ENCODE assay signal across 8 mouse cellular contexts in genomic region chr8:108715416-108715948, GRCm38 (mm10).
A peak's percentile ranks its signal among the peaks of the same experiment; 100 is the strongest.
DNase-seq lines count a peak whose midpoint lies in the region; ATAC-seq and TF ChIP-seq lines count a peak whose summit lies in the region.

No protein-coding gene starts in this region.

- H3K27me3 ChIP-seq in C2C12 (ENCODE audit: control insufficient read depth, insufficient read depth, insufficient read length): no peaks in the 10 kb centered on the region
- peaks cover 31% of the 10 kb centered on the region for H3K27me3 ChIP-seq in forebrain, embryonic 15.5 days
- peaks cover 62% of the 10 kb centered on the region for H3K27me3 ChIP-seq in liver, embryonic 15.5 days

- TF ChIP-seq CTCF in gastrocnemius, adult 2 months (IDR thresholded peaks at IDR 0.05): no peak
- TF ChIP-seq CTCF in C2C12 (IDR thresholded peaks at IDR 0.05; ENCODE audit: control insufficient read depth, insufficient read depth, insufficient read length): no peak

- no peak for DNase-seq in gastrocnemius, adult 2 months
- DNase-seq in gastrocnemius, postnatal 36 days: no peak
- no peak for DNase-seq in urinary bladder, adult 2 months (ENCODE audit: low spot score)
- no peak for DNase-seq in ovary, postnatal 14 days (ENCODE audit: low spot score)
- no peak for DNase-seq in layer of hippocampus, postnatal 25 days (ENCODE audit: extremely low spot score in 1 of 2, low spot score in 1 of 2)

- H3K9me3 ChIP-seq in forebrain, embryonic 15.5 days: no peaks in the 10 kb centered on the region
- no peaks in the 10 kb centered on the region for H3K9me3 ChIP-seq in liver, embryonic 15.5 days (replicated peaks)

- 18% methylated on average over 11 of the region's 11 CpGs for WGBS in forebrain, embryonic 15.5 days
- WGBS in liver, embryonic 15.5 days (ENCODE audit: insufficient replicate concordance): 19% methylated on average over 10 of the region's 11 CpGs

- peak overlapping the region; percentile 65 for H3K9ac ChIP-seq in forebrain, embryonic 15.5 days (replicated peaks)
- H3K9ac ChIP-seq in liver, embryonic 15.5 days: peak overlapping the region; percentile 54

- H3ac ChIP-seq in C2C12 (ENCODE audit: control insufficient read depth, insufficient read length, low read depth): peak overlapping the region; percentile 58

- peaks cover 66% of the 10 kb centered on the region for H3K4me1 ChIP-seq in forebrain, embryonic 15.5 days
- peaks cover 44% of the 10 kb centered on the region for H3K4me1 ChIP-seq in liver, embryonic 15.5 days (replicated peaks)

- peak overlapping the region; percentile 83 for H3K4me3 ChIP-seq in gastrocnemius, adult 2 months
- H3K4me3 ChIP-seq in C2C12 (ENCODE audit: insufficient read depth, poor library complexity, severe bottlenecking): peak overlapping the region; percentile 86
- peak overlapping the region; percentile 60 for H3K4me3 ChIP-seq in forebrain, embryonic 15.5 days
- H3K4me3 ChIP-seq in liver, embryonic 15.5 days (replicated peaks): peak overlapping the region; percentile 62

- peak overlapping the region; percentile 98 for H3K27ac ChIP-seq in gastrocnemius, adult 2 months
- H3K27ac ChIP-seq in forebrain, embryonic 15.5 days (replicated peaks): peak overlapping the region; percentile 81
- H3K27ac ChIP-seq in liver, embryonic 15.5 days (replicated peaks): 0 out of 2 replicates have a peak overlapping the region, but pooled peaks have one; percentile 41

- intact Hi-C loops in gastrocnemius, adult 2 months (cut with DNase I): loop anchor here (5.0 to 10.0 kb wide), 2 partner anchors 62 to 169 kb away; no protein-coding TSS in a partner anchor
- intact Hi-C loops in gastrocnemius, postnatal 36 days (cut with DNase I): loop anchor here (5.0 kb wide), 1 partner anchor 37 kb away; no protein-coding TSS in a partner anchor

- no peak for ATAC-seq in forebrain, embryonic 15.5 days (replicated peaks)
- ATAC-seq in liver, embryonic 15.5 days (ENCODE audit: insufficient read depth): no peak

- peaks cover 97% of the 10 kb centered on the region for H3K79me2 ChIP-seq in C2C12 (ENCODE audit: control insufficient read depth, insufficient read depth)

- peaks cover 63% of the 10 kb centered on the region for H3K79me3 ChIP-seq in C2C12 (ENCODE audit: low read depth)

- no peaks in the 10 kb centered on the region for H3K36me3 ChIP-seq in C2C12 (ENCODE audit: control insufficient read depth, insufficient read depth)
- H3K36me3 ChIP-seq in forebrain, embryonic 15.5 days: no peaks in the 10 kb centered on the region
- H3K36me3 ChIP-seq in liver, embryonic 15.5 days (replicated peaks): no peaks in the 10 kb centered on the region

- peak overlapping the region; percentile 85 for H3K4me2 ChIP-seq in forebrain, embryonic 15.5 days (replicated peaks)
- peak overlapping the region; percentile 70 for H3K4me2 ChIP-seq in liver, embryonic 15.5 days

TF ChIP-seq in C2C12, 6 proteins besides CTCF, POLR2A, EP300 and RAD21:
- TF ChIP-seq FOSL1 (IDR thresholded peaks at IDR 0.05; ENCODE audit: insufficient read depth, low read length, poor library complexity, severe bottlenecking) (no peak), MYOD1 (IDR thresholded peaks at IDR 0.05; ENCODE audit: control insufficient read depth, insufficient read length, low read depth) (peak; percentile 35), MAX (IDR thresholded peaks at IDR 0.05) (no peak), CEBPB (IDR thresholded peaks at IDR 0.05; ENCODE audit: low read depth) (no peak), MYOG (IDR thresholded peaks at IDR 0.05; ENCODE audit: control insufficient read depth, extremely low read depth, insufficient read length) (no peak), USF1 (IDR thresholded peaks at IDR 0.05; ENCODE audit: low read depth) (no peak)

Comparison
In these comparisons a context has a peak if more than half of its experiments do, and no peak if none do; other contexts are left out.
1. H3K27ac ChIP-seq: peak in every context shown above with its lines; median percentile 98 in gastrocnemius, adult 2 months; 81 in forebrain, embryonic 15.5 days; 41 in liver, embryonic 15.5 days.